Mouse (Mus musculus) heart, postnatal 25 days (tissue): Measurements from ENCODE around the gene Ercc2. TPM values are rescaled to one million over a fixed set of nuclear protein-coding genes. Genes with fewer than 3 reads are reported as not detected.

Source experiments
- DNase-seq: peaks from one replicate; pipeline ENCODE4 v3.0.0; 2022; ENCODE audit warnings: low spot score
- intact Hi-C: fragments of 180-260 bp; cut with DNase I; formaldehyde crosslinking; loops from one replicate; pipeline ENCODE4 v1.15.1; 2025
- total RNA-seq, 2 experiments: library from RNA; stranded (reverse); gene quantifications; 2 replicates each; pipeline ENCODE4 v1.2.3; 2021

Ercc2 gene
- total RNA-seq, 2 experiments from 2014 or later = 10.8 to 12.6 TPM

GRCm38 (mm10) chr7:19358634-19359033 lies 23.2 kb upstream of the Ercc2 start:
- no peak for DNase-seq
- intact Hi-C loops = no loop called here

GRCm38 (mm10) chr7:19359299-19359891 lies 22.4 kb upstream of the Ercc2 start, which contains the start of the genes Cd3eap and Ppp1r13l:
Gene Cd3eap (minus strand): TSS chr7:19359483.
Gene Ppp1r13l (plus strand): TSS chr7:19359749.
- intact Hi-C loops = no loop called here
- DNase-seq = peak; percentile 77

- DNase-seq = peak; percentile 69
- intact Hi-C loops = loop anchor here (5.0 kb wide), 1 partner anchor 63 kb away; no protein-coding TSS in a partner anchor
Observed at GRCm38 (mm10) chr7:19359892-19360641, 21.7 kb upstream of the Ercc2 start.

GRCm38 (mm10) chr7:19360944-19361343 lies 20.9 kb upstream of the Ercc2 start:
- DNase-seq = peak; percentile 89
- intact Hi-C loops = loop anchor here (5.0 kb wide), 1 partner anchor 64 kb away; no protein-coding TSS in a partner anchor

GRCm38 (mm10) chr7:19361720-19362119 lies 20.1 kb upstream of the Ercc2 start:
- intact Hi-C loops = loop anchor here (5.0 kb wide), 1 partner anchor 64 kb away; no protein-coding TSS in a partner anchor
- DNase-seq = peak; percentile 48

GRCm38 (mm10) chr7:19362276-19362675 lies 19.5 kb upstream of the Ercc2 start:
- DNase-seq = no peak
- intact Hi-C loops = loop anchor here (5.0 kb wide), 1 partner anchor 65 kb away; no protein-coding TSS in a partner anchor

- intact Hi-C loops = loop anchor here (5.0 kb wide), 1 partner anchor 67 kb away; no protein-coding TSS in a partner anchor
- no peak for DNase-seq
Observed at GRCm38 (mm10) chr7:19363881-19364280, 17.9 kb upstream of the Ercc2 start.

- intact Hi-C loops = no loop called here
- DNase-seq = no peak
Observed at GRCm38 (mm10) chr7:19365376-19365775, 16.4 kb upstream of the Ercc2 start.

- no peak for DNase-seq
- intact Hi-C loops = no loop called here
Observed at GRCm38 (mm10) chr7:19368380-19368779, 13.4 kb upstream of the Ercc2 start.

- intact Hi-C loops = no loop called here
- DNase-seq = no peak
Observed at GRCm38 (mm10) chr7:19369823-19370425, 11.9 kb upstream of the Ercc2 start.

GRCm38 (mm10) chr7:19373367-19373766 lies 8.4 kb upstream of the Ercc2 start:
- intact Hi-C loops = no loop called here
- DNase-seq = no peak

GRCm38 (mm10) chr7:19375368-19375767 lies 6.4 kb upstream of the Ercc2 start:
- intact Hi-C loops = no loop called here
- no peak for DNase-seq

- intact Hi-C loops = no loop called here
- no peak for DNase-seq
Observed at GRCm38 (mm10) chr7:19376019-19376418, 5.8 kb upstream of the Ercc2 start.

GRCm38 (mm10) chr7:19378049-19378448 lies 3.8 kb upstream of the Ercc2 start:
- no peak for DNase-seq
- intact Hi-C loops = no loop called here

GRCm38 (mm10) chr7:19382166-19382541 lies 344 bp downstream of the Ercc2 start:
- intact Hi-C loops = no loop called here
- DNase-seq = no peak

GRCm38 (mm10) chr7:19383708-19384107 lies 1.9 kb downstream of the Ercc2 start:
- no peak for DNase-seq
- intact Hi-C loops = no loop called here

GRCm38 (mm10) chr7:19388699-19389413 lies 7.0 kb downstream of the Ercc2 start:
- intact Hi-C loops = no loop called here
- DNase-seq = no peak

- no peak for DNase-seq
- intact Hi-C loops = no loop called here
Observed at GRCm38 (mm10) chr7:19394484-19394883, 12.7 kb downstream of the Ercc2 start.

- DNase-seq = no peak
- intact Hi-C loops = no loop called here
Observed at GRCm38 (mm10) chr7:19399496-19400280, 17.9 kb downstream of the Ercc2 start.
